Mouse (Mus musculus): ENCODE data around the gene Gm21828. TPM values are rescaled to one million over a fixed set of nuclear protein-coding genes. Genes with fewer than 3 reads are reported as not detected.

Gene Gm21828
- polyA plus RNA-seq (2015; fragmentation: Nextera tagmentation; extraction: Ambion mirVana): not detected in 2 replicates

DNA sequence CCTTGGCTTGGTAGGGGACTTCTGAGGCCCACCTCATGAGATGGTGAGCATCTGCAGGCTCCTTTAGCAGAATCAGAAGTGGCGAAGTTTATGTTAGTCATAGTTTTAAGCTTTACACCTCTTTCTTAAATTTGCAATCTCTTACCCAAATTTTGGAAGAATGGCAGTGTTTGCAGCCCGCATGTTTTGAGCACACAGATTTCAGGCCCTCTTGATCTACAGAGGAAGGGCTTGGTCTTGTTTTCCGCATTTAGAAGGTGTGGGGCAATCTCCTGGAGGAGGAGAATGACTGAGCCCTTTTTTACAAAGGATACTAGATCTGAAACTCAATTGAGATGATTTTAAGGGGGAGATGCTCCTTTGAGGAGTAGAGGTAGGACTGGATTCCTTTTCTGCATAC lies at the start of gene Gm21828:
Gene Gm21828, minus strand, starts transcription at position 101 of the 400 bp plus-strand sequence.

DNA sequence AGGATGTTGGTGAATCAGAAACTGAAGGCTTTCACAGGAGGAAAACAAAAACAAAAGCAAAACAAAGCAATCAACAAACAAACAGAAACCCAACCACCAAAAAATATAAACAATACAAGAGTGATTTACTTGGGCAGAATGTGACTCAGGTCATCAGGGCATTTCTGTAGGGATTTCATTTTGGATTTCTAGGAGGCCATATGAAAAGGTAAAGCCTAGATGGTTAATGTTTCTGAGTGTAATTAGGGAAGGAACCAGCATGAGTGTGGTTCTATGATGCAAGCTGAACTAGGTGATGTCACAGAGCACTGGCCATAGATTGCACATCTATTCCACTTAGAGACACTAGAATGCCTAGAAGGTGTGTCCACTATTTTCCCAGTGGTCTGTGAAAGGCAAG lies 28.4 kb upstream of the Gm21828 start, which contains the start of the genes Gm21440 and Gm21454:
Gene Gm21440, plus strand, starts transcription at position 301 of the 400 bp plus-strand sequence.
Gene Gm21454, plus strand, starts transcription at position 352 of the 400 bp plus-strand sequence.

Other genes with a start within 250 kb of the Gm21828 start
- not detected in 2 replicates for gene Gm20807, start 181.0 kb downstream of the Gm21828 start, polyA plus RNA-seq (2015; fragmentation: Nextera tagmentation; extraction: Ambion mirVana)
- not detected in 2 replicates for gene Gm21891, start 90.4 kb downstream of the Gm21828 start, polyA plus RNA-seq (2015; fragmentation: Nextera tagmentation; extraction: Ambion mirVana)
- gene Gm21425, start 62.0 kb downstream of the Gm21828 start, polyA plus RNA-seq (2015; fragmentation: Nextera tagmentation; extraction: Ambion mirVana): not detected in 2 replicates
- gene Gm21440, start 28.5 kb upstream of the Gm21828 start, polyA plus RNA-seq (2015; fragmentation: Nextera tagmentation; extraction: Ambion mirVana): not detected in 2 replicates
- gene Gm21454, start 28.5 kb upstream of the Gm21828 start, polyA plus RNA-seq (2015; fragmentation: Nextera tagmentation; extraction: Ambion mirVana): not detected in 2 replicates
- gene Gm21725, start 125.1 kb upstream of the Gm21828 start, polyA plus RNA-seq (2015; fragmentation: Nextera tagmentation; extraction: Ambion mirVana): not detected in 2 replicates
- gene Gm21866, start 241.7 kb upstream of the Gm21828 start, polyA plus RNA-seq (2015; fragmentation: Nextera tagmentation; extraction: Ambion mirVana): not detected in 2 replicates